ENCODE assay signal across 8 mouse cellular contexts in the genomic region with DNA sequence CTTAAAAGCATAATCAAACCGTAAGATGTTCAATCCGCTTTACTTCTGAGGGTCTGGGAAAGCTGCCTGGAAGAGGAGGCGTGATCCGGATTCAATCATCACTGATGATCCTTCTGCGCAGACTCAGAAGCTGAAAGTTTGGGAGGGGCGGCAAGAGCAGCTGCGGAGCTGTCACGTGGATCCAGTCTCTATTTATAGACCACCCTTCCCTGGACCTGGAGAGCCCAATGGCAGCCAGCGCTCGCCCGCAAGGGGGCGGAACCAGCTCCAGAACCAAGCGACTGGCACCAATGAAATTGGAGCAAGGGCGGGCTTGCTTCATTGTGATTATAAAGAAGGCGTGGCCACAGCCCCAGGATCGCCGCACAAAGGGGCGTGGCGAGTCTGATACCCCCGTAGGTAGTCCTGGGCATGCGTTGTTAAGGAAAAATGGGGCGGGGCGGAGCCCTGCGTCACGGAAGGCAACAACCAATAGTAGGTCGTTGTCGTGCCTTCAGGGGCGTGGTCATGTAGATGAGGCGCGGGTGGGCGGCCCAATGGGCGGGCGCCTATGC. TPM values are rescaled to one million over a fixed set of nuclear protein-coding genes. Genes with fewer than 3 reads are reported as not detected.
DNase-seq lines count a peak whose midpoint lies in the region; ATAC-seq and TF ChIP-seq lines count a peak whose summit lies in the region.

No protein-coding gene starts in this region.

- peak overlapping the region; percentile 82 for H3K4me2 ChIP-seq in heart, embryonic 15.5 days
- H3K4me2 ChIP-seq in liver, embryonic 14.5 days (ENCODE audit: low read depth), result peak overlapping the region; percentile 73
- H3K4me2 ChIP-seq in neural tube, embryonic 11.5 days (ENCODE audit: low read depth), result peak overlapping the region; percentile 85
- peak overlapping the region; percentile 77 for H3K4me2 ChIP-seq in stomach, postnatal 0 days (replicated peaks; ENCODE audit: low read depth)

- WGBS in forebrain, embryonic 10.5 days, result under 1% methylated on average over 33 of the region's 33 CpGs
- under 1% methylated on average over 30 of the region's 33 CpGs for WGBS in heart, embryonic 15.5 days
- WGBS in liver, embryonic 14.5 days (ENCODE audit: insufficient replicate concordance), result under 1% methylated on average over 33 of the region's 33 CpGs
- under 1% methylated on average over 30 of the region's 33 CpGs for WGBS in neural tube, embryonic 11.5 days
- WGBS in stomach, postnatal 0 days, result under 1% methylated on average over 32 of the region's 33 CpGs

- no peak overlapping the region for H3K9ac ChIP-seq in heart, embryonic 15.5 days
- H3K9ac ChIP-seq in liver, embryonic 14.5 days (replicated peaks), result no peak overlapping the region
- peak overlapping the region; percentile 78; the same call in 1 of the 2 replicates for H3K9ac ChIP-seq in neural tube, embryonic 11.5 days (ENCODE audit: low read length)
- H3K9ac ChIP-seq in stomach, postnatal 0 days (ENCODE audit: low read length), result no peak overlapping the region

- peak overlapping the region; percentile 93 for H3K27ac ChIP-seq in forebrain, embryonic 10.5 days
- peak overlapping the region; percentile 84 for H3K27ac ChIP-seq in heart, embryonic 15.5 days
- H3K27ac ChIP-seq in liver, embryonic 14.5 days, result no peak overlapping the region
- H3K27ac ChIP-seq in neural tube, embryonic 11.5 days (ENCODE audit: low read depth, low read length), result peak overlapping the region; percentile 28; the same call in 1 of the 2 replicates
- peak overlapping the region; percentile 90 for H3K27ac ChIP-seq in stomach, postnatal 0 days (replicated peaks)

- H3K4me1 ChIP-seq in forebrain, embryonic 10.5 days, result peaks cover 46% of the 10 kb centered on the region
- peaks cover 31% of the 10 kb centered on the region for H3K4me1 ChIP-seq in heart, embryonic 15.5 days (replicated peaks)
- H3K4me1 ChIP-seq in liver, embryonic 14.5 days (replicated peaks; ENCODE audit: control insufficient read depth in 2 of 2, insufficient read depth in 2 of 2, low read length in 1 of 2), result peaks cover 4 to 7% of the 10 kb centered on the region in 2 experiments
- H3K4me1 ChIP-seq in neural tube, embryonic 11.5 days (ENCODE audit: control insufficient read depth, insufficient read depth, low read length), result peaks cover 5% of the 10 kb centered on the region
- H3K4me1 ChIP-seq in stomach, postnatal 0 days (replicated peaks; ENCODE audit: control insufficient read depth, insufficient read depth), result no peaks in the 10 kb centered on the region

- no peaks in the 10 kb centered on the region for H3K27me3 ChIP-seq in forebrain, embryonic 10.5 days (ENCODE audit: poor library complexity, severe bottlenecking)
- H3K27me3 ChIP-seq in heart, embryonic 15.5 days, result no peaks in the 10 kb centered on the region
- peaks cover 11% of the 10 kb centered on the region for H3K27me3 ChIP-seq in liver, embryonic 14.5 days (ENCODE audit: control insufficient read depth, insufficient read depth, low read length)
- H3K27me3 ChIP-seq in neural tube, embryonic 11.5 days (ENCODE audit: control insufficient read depth, insufficient read depth, low read length), result no peaks in the 10 kb centered on the region
- no peaks in the 10 kb centered on the region for H3K27me3 ChIP-seq in stomach, postnatal 0 days (ENCODE audit: control insufficient read depth, insufficient read depth, low read length)

- peak; percentile 96 for ATAC-seq in heart, embryonic 15.5 days (replicated peaks; ENCODE audit: insufficient number of reproducible peaks, insufficient read depth, low FRiP score, low read depth)
- peak; percentile 95 for ATAC-seq in liver, embryonic 14.5 days (ENCODE audit: insufficient read depth)
- peak; percentile 95 for ATAC-seq in neural tube, embryonic 11.5 days (ENCODE audit: insufficient read depth, low FRiP score, low TSS enrichment)
- ATAC-seq in stomach, postnatal 0 days (ENCODE audit: low FRiP score, low TSS enrichment), result peak; percentile 97

- H3K4me3 ChIP-seq in forebrain, embryonic 10.5 days, result peak overlapping the region; percentile 82
- H3K4me3 ChIP-seq in heart, embryonic 15.5 days, result peak overlapping the region; percentile 70
- H3K4me3 ChIP-seq in liver, embryonic 14.5 days (ENCODE audit: insufficient read depth in 1 of 2, low read depth in 2 of 2, low read length in 2 of 2), result peak overlapping the region; percentile 25 to 55
- peak overlapping the region; percentile 74 for H3K4me3 ChIP-seq in neural tube, embryonic 11.5 days (ENCODE audit: low read depth, low read length)
- peak overlapping the region; percentile 70 for H3K4me3 ChIP-seq in stomach, postnatal 0 days (ENCODE audit: low read depth, low read length)

- no peak for TF ChIP-seq EP300 in liver, embryonic 14.5 days (IDR thresholded peaks at IDR 0.05; ENCODE audit: low read depth)
- no peak for TF ChIP-seq EP300 in stomach, postnatal 0 days (optimal IDR thresholded peaks at IDR 0.05)

- peak; percentile 87 to 89 for DNase-seq in CD8-positive naive resting alpha-beta T cell, adult 2 months (ENCODE audit: low read depth in 2 of 2, low spot score in 2 of 2)
- peak; percentile 100 for DNase-seq in c-Kit-positive CD71-negative TER-119-negative erythroid progenitor cells, embryonic 14.5 days (ENCODE audit: low read depth)
- DNase-seq in forebrain, embryonic 10.5 days (ENCODE audit: extremely low spot score, low spot score), result peak; percentile 100
- DNase-seq in kidney, postnatal 25 days, result peak; percentile 100
- peak; percentile 99 for DNase-seq in liver, embryonic 14.5 days (ENCODE audit: low read depth in 3 of 3, low spot score in 3 of 3)
- DNase-seq in neural tube, embryonic 11.5 days (ENCODE audit: low spot score), result peak; percentile 100
- peak; percentile 99 for DNase-seq in stomach, postnatal 0 days (ENCODE audit: low spot score)

- TF ChIP-seq CTCF in liver, embryonic 14.5 days (IDR thresholded peaks at IDR 0.05; ENCODE audit: low read depth), result peak; percentile 43; the same call in 1 of the 2 replicates
- peak; percentile 61 for TF ChIP-seq CTCF in stomach, postnatal 0 days (IDR thresholded peaks at IDR 0.05; ENCODE audit: low read depth)

- no peaks in the 10 kb centered on the region for H3K9me3 ChIP-seq in forebrain, embryonic 10.5 days
- no peaks in the 10 kb centered on the region for H3K9me3 ChIP-seq in heart, embryonic 15.5 days (replicated peaks)
- H3K9me3 ChIP-seq in liver, embryonic 14.5 days (ENCODE audit: control insufficient read depth, low read length), result no peaks in the 10 kb centered on the region
- no peaks in the 10 kb centered on the region for H3K9me3 ChIP-seq in neural tube, embryonic 11.5 days (ENCODE audit: control insufficient read depth, low read length)
- H3K9me3 ChIP-seq in stomach, postnatal 0 days (ENCODE audit: control insufficient read depth, low read length), result no peaks in the 10 kb centered on the region

- H3K36me3 ChIP-seq in forebrain, embryonic 10.5 days (replicated peaks), result peaks cover 31% of the 10 kb centered on the region
- peaks cover 4% of the 10 kb centered on the region; the same call in 1 of the 2 replicates for H3K36me3 ChIP-seq in heart, embryonic 15.5 days
- H3K36me3 ChIP-seq in liver, embryonic 14.5 days (replicated peaks; ENCODE audit: control insufficient read depth, insufficient read depth, low read depth), result no peaks in the 10 kb centered on the region
- H3K36me3 ChIP-seq in neural tube, embryonic 11.5 days (ENCODE audit: control insufficient read depth, insufficient read depth, low read length), result no peaks in the 10 kb centered on the region
- H3K36me3 ChIP-seq in stomach, postnatal 0 days (ENCODE audit: control insufficient read depth, insufficient read depth, low read length), result peaks cover 3% of the 10 kb centered on the region; the same call in 1 of the 2 replicates

RNA-seq across cellular contexts. Expression of gene Dact3, which starts 0.3 kb away (rescaled TPM):
- polyA plus RNA-seq in forebrain, embryonic 10.5 days (2016; fragmentation: Nextera tagmentation; extraction: Ambion mirVana), result 1.9 and 2.2 TPM in 2 replicates
- polyA plus RNA-seq in heart, embryonic 15.5 days (2015; fragmentation: Nextera tagmentation; extraction: Ambion mirVana), result 5.8 and 7.0 TPM in 2 replicates
- polyA plus RNA-seq in liver, embryonic 14.5 days (2012; rRNA removed), result 0.68 and 0.92 TPM in 2 replicates
- polyA plus RNA-seq in liver, embryonic 14.5 days (2014; fragmentation: Nextera tagmentation; extraction: Ambion mirVana), result 0.09 and 0.14 TPM in 2 replicates
- polyA plus RNA-seq in neural tube, embryonic 11.5 days (2014; fragmentation: Nextera tagmentation; extraction: Ambion mirVana), result 9.5 and 10.6 TPM in 2 replicates
- polyA plus RNA-seq in stomach, postnatal 0 days (2015; fragmentation: Nextera tagmentation; extraction: Ambion mirVana), result 3.5 and 5.1 TPM in 2 replicates

RNA-seq across cellular contexts. Expression of gene Gng8, which starts 16.8 kb away (rescaled TPM):
- 5.5 and 6.6 TPM in 2 replicates for polyA plus RNA-seq in forebrain, embryonic 10.5 days (2016; fragmentation: Nextera tagmentation; extraction: Ambion mirVana)
- polyA plus RNA-seq in heart, embryonic 15.5 days (2015; fragmentation: Nextera tagmentation; extraction: Ambion mirVana), result 4.2 and 5.2 TPM in 2 replicates
- polyA plus RNA-seq in liver, embryonic 14.5 days (2012; rRNA removed), result 0.44 and 0.47 TPM in 2 replicates
- not detected in 2 replicates for polyA plus RNA-seq in liver, embryonic 14.5 days (2014; fragmentation: Nextera tagmentation; extraction: Ambion mirVana)
- polyA plus RNA-seq in neural tube, embryonic 11.5 days (2014; fragmentation: Nextera tagmentation; extraction: Ambion mirVana), result 7.0 and 7.2 TPM in 2 replicates
- polyA plus RNA-seq in stomach, postnatal 0 days (2015; fragmentation: Nextera tagmentation; extraction: Ambion mirVana), result 7.3 and 7.4 TPM in 2 replicates

RNA-seq across cellular contexts. Expression of gene Ptgir, which starts 31.5 kb away (rescaled TPM):
- 0.10 TPM in 2 replicates for polyA plus RNA-seq in forebrain, embryonic 10.5 days (2016; fragmentation: Nextera tagmentation; extraction: Ambion mirVana)
- 0.86 and 1.2 TPM in 2 replicates for polyA plus RNA-seq in heart, embryonic 15.5 days (2015; fragmentation: Nextera tagmentation; extraction: Ambion mirVana)
- polyA plus RNA-seq in liver, embryonic 14.5 days (2012; rRNA removed), result 0.84 and 0.87 TPM in 2 replicates
- polyA plus RNA-seq in liver, embryonic 14.5 days (2014; fragmentation: Nextera tagmentation; extraction: Ambion mirVana), result 0.88 and 1.2 TPM in 2 replicates
- polyA plus RNA-seq in neural tube, embryonic 11.5 days (2014; fragmentation: Nextera tagmentation; extraction: Ambion mirVana), result 0.41 and 0.76 TPM in 2 replicates
- polyA plus RNA-seq in stomach, postnatal 0 days (2015; fragmentation: Nextera tagmentation; extraction: Ambion mirVana), result 1.5 and 1.6 TPM in 2 replicates

RNA-seq across cellular contexts. Expression of gene Prkd2, which starts 32.1 kb away (rescaled TPM):
- 9.6 and 10.7 TPM in 2 replicates for polyA plus RNA-seq in forebrain, embryonic 10.5 days (2016; fragmentation: Nextera tagmentation; extraction: Ambion mirVana)
- polyA plus RNA-seq in heart, embryonic 15.5 days (2015; fragmentation: Nextera tagmentation; extraction: Ambion mirVana), result 9.9 and 13.3 TPM in 2 replicates
- 2.5 and 3.2 TPM in 2 replicates for polyA plus RNA-seq in liver, embryonic 14.5 days (2012; rRNA removed)
- polyA plus RNA-seq in liver, embryonic 14.5 days (2014; fragmentation: Nextera tagmentation; extraction: Ambion mirVana), result 1.8 and 2.2 TPM in 2 replicates
- polyA plus RNA-seq in neural tube, embryonic 11.5 days (2014; fragmentation: Nextera tagmentation; extraction: Ambion mirVana), result 10.9 and 11.2 TPM in 2 replicates
- polyA plus RNA-seq in stomach, postnatal 0 days (2015; fragmentation: Nextera tagmentation; extraction: Ambion mirVana), result 7.5 and 8.8 TPM in 2 replicates

RNA-seq across cellular contexts. Expression of gene Calm3, which starts 49.1 kb away (rescaled TPM):
- polyA plus RNA-seq in forebrain, embryonic 10.5 days (2016; fragmentation: Nextera tagmentation; extraction: Ambion mirVana), result 156 and 163 TPM in 2 replicates
- 96.4 and 98.4 TPM in 2 replicates for polyA plus RNA-seq in heart, embryonic 15.5 days (2015; fragmentation: Nextera tagmentation; extraction: Ambion mirVana)
- polyA plus RNA-seq in liver, embryonic 14.5 days (2012; rRNA removed), result 72.2 and 90.3 TPM in 2 replicates
- polyA plus RNA-seq in liver, embryonic 14.5 days (2014; fragmentation: Nextera tagmentation; extraction: Ambion mirVana), result 115 and 122 TPM in 2 replicates
- polyA plus RNA-seq in neural tube, embryonic 11.5 days (2014; fragmentation: Nextera tagmentation; extraction: Ambion mirVana), result 257 and 263 TPM in 2 replicates
- 49.1 and 58.7 TPM in 2 replicates for polyA plus RNA-seq in stomach, postnatal 0 days (2015; fragmentation: Nextera tagmentation; extraction: Ambion mirVana)
